Mouse (Mus musculus) testis, postnatal 14 days (tissue): ENCODE results near the gene Chn2.

Experiments
- DNase-seq: peaks from one replicate; pipeline ENCODE4 v3.0.0; 2021; ENCODE audit warnings: low spot score

The Chn2 gene

DNA sequence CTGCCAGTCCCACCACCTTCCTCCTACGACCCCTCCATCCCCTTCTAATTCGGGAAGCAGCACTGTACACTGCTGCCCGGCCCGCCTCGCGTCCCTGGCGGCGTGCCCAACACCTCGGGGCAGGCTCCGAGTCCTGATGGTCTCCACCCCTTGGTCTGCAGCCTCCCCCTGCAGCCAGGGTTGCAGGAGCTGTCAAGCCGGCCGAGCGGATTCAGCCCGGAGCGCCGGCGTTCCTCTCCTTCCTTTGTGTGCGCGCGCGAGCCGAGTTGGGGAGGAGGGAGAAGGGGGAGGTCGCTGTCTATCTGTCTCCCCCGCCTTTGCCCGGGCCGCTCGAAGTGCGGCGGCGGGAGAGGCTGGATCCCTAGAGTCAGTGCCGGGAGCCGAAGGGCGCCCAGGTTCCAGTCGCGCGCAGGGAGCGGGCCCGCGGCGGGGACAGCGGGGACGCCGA is at the start of gene Chn2:
Gene Chn2, plus strand, starts transcription at position 198 of the 448 bp plus-strand sequence.
- peak; percentile 33 for DNase-seq

GRCm38 (mm10) chr6:53992386-53992785 is 47.0 kb upstream of the Chn2 start:
- no peak for DNase-seq

- no peak for DNase-seq
Measured at GRCm38 (mm10) chr6:53995519-53995918, 43.8 kb upstream of the Chn2 start.

- DNase-seq, result peak; percentile 35
Measured at GRCm38 (mm10) chr6:53996226-53996955, 43.0 kb upstream of the Chn2 start.

DNA sequence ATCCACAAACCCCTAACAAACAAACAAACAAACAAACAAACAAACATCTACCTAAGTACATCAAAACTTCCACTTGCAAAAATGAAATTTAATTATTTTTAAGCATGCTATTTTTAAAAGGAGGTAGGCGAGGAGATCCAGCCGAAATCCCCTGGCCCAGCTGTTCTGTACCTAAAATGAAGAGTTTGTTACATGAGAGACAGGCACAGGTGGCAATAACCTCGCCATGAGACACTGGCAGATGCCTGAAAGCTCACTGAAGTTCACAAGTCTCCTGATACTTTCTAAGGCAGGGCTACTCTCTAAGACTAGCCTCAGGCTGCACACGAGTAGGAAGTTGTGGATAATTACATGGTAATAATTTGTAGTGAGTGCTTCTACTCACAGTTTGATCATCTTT is 34.1 kb upstream of the Chn2 start:
- DNase-seq, result no peak

- no peak for DNase-seq
Measured at GRCm38 (mm10) chr6:54008448-54009120, 30.8 kb upstream of the Chn2 start.

DNA sequence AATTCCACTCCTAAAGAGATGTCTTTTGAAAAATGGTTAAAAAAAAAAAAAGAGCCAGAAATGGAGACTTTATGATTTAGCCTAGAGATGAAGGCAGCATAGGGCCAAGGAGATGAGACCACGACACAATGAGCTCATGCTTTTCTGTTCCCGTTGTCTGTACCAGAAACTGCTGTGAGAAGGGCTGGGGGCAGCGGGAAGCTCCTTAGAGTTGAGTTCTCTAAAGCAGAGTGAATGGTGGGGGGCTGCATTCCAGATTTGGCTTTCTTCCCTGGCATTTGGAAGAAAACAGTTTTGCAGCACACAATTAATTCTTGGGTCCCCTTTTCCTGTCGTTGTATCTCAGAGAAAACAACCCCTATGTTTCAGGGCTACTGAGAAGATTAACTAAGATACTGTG is 30.1 kb upstream of the Chn2 start:
- no peak for DNase-seq

DNA sequence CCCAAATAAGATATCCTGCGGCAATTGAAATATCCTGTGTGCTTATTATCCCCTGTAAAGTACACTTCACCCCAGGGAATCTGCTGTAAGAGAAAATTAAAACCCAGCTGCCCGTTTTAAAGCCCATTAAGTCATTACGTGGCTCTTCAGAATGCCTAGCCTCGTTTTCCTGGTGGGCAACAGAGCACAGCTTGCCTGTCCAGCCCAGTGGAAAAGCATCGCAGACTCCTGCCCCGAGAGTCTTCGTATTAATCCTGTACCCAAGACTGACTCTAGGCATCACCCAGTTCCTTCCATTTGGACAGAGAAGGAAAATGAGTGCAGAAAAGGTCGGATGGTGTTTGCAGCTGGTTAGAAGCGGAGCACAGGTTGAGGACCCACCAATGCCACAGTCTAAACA is 29.0 kb upstream of the Chn2 start:
- DNase-seq, result no peak

DNA sequence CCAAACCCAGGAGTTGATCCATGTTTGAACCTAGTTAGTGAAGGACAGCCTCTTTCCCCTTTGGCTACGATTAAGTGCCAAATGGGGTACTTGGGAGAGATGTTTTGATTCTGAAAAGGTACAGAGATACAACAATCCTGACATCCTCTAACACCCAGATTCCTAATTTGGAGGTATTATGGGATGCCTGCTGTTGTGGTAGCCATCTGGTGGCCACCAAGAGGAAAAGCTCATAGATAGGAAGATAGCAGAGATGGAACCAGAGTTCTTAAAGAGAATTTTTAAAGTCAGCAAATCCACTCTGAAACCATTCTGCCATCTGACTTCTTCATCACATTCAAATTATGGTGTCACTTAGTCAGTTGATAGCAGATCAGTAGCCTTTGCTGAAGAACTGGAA is 27.2 kb upstream of the Chn2 start:
- no peak for DNase-seq

DNA sequence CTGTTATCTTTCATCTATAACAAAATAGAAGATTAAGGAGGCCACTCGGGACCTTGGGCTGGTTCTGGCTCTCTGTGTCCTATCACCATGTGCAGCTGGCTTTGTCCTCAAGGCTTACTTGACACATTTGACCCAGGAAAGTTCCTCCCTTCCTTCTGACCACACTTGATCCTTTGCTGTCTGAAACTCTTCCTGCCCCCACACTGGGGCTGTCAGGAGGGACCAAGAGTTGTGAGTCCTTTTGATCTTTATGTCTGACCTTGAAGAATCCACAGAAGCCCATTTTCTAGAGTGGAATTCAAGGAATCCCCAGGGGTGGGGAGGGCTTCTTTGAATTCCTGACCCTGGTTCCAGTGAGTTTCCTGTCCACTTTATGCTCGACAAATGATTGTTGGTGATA is 21.3 kb upstream of the Chn2 start:
- DNase-seq, result no peak

- DNase-seq, result no peak
Measured at GRCm38 (mm10) chr6:54018861-54019260, 20.5 kb upstream of the Chn2 start.

DNA sequence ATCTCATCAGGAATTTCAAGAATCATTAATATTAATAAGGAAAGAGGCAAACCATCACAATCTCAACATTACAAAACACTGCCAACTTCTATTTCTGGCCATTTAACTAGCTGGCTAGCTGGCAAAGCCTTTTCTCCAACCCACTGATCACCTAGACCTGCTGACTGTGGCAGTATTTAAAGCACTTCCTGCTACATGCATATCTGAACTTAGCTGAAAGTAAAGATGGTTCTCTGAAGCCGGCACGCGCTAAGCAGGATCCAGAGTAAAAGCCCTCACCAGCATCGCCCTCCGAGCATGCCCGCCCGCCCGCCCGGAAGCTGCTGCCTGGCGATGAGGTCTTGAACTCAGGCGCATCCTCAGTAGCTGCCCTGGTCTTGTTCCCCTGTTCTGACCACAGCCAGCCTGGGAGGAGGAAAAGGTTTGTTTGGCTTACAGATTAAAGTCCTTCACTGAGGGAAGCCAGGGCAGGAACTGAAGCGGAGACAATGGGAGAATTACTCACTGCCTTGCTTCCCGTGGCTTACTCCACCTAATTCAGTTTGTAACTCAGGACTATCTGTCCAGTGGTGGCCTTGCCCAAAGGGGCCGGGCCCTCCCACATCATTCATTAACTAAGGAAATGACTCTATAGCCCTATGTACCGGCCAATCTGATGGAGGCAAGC is 18.1 kb upstream of the Chn2 start:
- no peak for DNase-seq

- DNase-seq, result no peak
Measured at GRCm38 (mm10) chr6:54023846-54024245, 15.5 kb upstream of the Chn2 start.

GRCm38 (mm10) chr6:54028706-54029105 is 10.6 kb upstream of the Chn2 start:
- no peak for DNase-seq

- no peak for DNase-seq
Measured at GRCm38 (mm10) chr6:54030351-54030750, 9.0 kb upstream of the Chn2 start.

- no peak for DNase-seq
Measured at GRCm38 (mm10) chr6:54030776-54031175, 8.6 kb upstream of the Chn2 start.

DNA sequence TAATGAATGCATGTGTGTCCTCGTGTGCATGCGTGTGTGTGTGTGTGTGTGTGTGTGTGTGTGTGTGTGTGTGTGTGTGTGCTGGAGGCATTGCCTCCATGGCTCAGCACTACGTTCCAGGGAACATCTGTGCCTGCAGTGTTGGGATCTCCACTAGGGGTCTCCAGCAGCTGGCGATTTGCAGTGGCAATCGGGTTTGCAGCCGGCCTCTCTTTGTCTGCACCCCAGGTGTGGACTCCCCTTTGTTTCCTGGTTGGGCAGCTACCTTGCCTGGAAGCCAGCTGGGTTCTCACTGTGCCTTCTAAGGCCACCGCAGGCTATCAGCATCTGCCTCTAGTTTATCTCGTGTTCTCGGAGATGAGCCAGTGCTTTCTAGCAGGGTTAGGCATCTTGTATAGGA is 4.9 kb upstream of the Chn2 start:
- peak; percentile 25 for DNase-seq

DNA sequence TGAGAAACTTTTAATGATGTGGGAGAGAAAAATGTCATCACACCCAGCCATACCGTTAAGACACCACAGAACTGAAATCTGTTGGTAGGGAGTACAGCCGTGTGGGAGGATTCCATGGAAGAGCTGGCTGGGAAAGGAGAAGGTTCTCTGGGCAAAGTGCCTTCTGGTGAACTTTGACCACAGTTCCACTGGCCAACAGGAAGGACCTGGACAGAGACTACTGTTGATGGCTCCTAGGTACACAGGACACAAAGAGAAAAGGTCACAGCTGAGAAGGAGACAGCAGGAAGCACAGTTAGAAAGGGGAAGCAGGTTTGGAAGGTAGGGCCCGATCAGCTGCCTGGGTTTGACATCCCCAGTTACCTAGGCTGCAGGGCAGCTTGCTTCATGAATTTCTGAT is 3.8 kb upstream of the Chn2 start:
- DNase-seq, result no peak

- DNase-seq, result no peak
Measured at GRCm38 (mm10) chr6:54038866-54039265, 488 bp upstream of the Chn2 start.

GRCm38 (mm10) chr6:54039805-54040447 is 572 bp downstream of the Chn2 start:
- DNase-seq, result peak; percentile 10

- no peak for DNase-seq
Measured at GRCm38 (mm10) chr6:54040448-54040844, 1.1 kb downstream of the Chn2 start.

- no peak for DNase-seq
Measured at GRCm38 (mm10) chr6:54041386-54042043, 2.2 kb downstream of the Chn2 start.
